Mouse (Mus musculus): ENCODE results near the gene Ttll8.

The Ttll8 gene

GRCm38 (mm10) chr15:88921131-88921991 lies 32.9 kb downstream of the Ttll8 start:
- DNase-seq: peak; percentile 55

GRCm38 (mm10) chr15:88920065-88920464 lies 34.2 kb downstream of the Ttll8 start:
- DNase-seq: no peak

DNA sequence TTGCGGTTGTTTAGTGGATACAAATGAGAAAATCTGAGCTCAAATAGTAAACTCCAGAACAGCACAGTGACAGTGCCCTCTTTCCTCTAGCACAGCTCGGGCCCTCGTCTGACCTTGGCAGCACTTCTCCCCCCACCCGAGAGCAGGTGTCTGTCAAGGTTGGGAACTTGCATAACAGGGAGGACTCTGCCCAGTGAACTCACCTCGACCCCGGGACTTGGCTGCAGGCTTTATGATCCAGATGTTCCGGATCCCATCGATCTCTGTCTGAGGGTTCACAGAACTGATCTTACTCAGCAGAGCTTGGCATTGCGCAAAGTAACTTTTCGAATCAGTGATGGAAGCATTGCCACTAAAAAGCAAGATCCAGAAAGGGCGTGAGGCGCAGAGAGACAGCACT lies 34.9 kb downstream of the Ttll8 start:
- DNase-seq: no peak

DNA sequence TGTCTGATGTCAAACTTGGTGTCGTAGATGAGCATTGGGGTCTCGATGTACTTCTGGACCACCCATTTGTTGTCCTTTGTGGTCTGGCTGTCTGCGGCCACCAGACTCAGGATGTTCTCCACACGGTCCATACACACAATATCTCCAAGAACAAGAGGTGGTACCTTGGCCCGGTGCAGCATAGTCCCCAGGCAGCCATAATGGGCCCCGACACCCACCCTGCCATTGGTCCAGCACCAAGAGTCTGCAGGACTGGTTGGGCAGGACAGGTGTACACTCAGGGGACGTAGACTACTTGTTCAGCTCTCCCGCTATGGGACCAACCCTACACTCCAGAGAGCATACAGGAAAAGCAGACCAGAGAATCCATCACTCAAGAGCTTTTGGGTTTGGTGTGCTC lies 37.1 kb downstream of the Ttll8 start:
- DNase-seq: no peak

- no peak for DNase-seq
Measured at GRCm38 (mm10) chr15:88916366-88916765, 37.9 kb downstream of the Ttll8 start.

- no peak for DNase-seq
Measured at GRCm38 (mm10) chr15:88915046-88915445, 39.2 kb downstream of the Ttll8 start.

DNA sequence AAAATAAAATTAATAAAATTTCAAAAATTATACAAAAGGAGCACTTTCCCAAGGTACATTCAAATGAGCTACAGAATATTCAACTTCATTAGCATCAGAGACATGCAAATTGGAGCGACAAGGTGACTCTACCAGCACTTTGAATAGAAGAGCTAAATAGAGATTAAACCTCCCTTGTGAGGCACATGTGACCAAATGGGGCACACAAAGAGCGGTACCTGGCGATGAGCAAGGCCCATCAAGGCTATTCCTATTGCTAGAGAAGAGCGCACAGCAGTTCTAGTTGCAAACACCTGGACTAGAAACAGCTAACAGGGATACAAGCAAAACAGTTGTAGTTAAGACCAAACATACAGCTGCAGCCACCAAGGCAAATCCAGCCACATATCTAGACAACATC lies 47.9 kb downstream of the Ttll8 start:
- DNase-seq: no peak

GRCm38 (mm10) chr15:88904056-88904811 lies 50.0 kb downstream of the Ttll8 start:
- no peak for DNase-seq

DNA sequence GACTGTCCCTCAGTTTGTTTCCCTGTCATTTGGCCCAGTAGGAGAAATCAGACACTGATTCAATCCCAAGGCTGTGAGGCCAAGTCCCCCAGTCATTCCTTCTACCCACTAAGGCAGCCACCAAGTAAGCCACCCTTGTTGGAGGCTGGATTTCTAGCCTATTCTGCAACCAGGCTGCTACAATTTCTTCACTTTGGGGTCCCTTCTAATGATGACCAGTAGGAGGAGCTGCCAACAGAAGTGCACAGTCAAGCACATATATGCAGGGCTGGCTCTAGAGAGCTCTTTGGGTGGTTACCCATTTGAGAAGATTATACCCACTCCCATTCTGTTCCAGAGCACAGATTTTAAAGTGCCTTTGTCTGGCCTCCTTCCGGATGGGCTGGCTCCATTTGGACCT lies 51.1 kb downstream of the Ttll8 start:
- no peak for DNase-seq

- DNase-seq: no peak
Measured at GRCm38 (mm10) chr15:88902200-88902875, 51.9 kb downstream of the Ttll8 start.

DNA sequence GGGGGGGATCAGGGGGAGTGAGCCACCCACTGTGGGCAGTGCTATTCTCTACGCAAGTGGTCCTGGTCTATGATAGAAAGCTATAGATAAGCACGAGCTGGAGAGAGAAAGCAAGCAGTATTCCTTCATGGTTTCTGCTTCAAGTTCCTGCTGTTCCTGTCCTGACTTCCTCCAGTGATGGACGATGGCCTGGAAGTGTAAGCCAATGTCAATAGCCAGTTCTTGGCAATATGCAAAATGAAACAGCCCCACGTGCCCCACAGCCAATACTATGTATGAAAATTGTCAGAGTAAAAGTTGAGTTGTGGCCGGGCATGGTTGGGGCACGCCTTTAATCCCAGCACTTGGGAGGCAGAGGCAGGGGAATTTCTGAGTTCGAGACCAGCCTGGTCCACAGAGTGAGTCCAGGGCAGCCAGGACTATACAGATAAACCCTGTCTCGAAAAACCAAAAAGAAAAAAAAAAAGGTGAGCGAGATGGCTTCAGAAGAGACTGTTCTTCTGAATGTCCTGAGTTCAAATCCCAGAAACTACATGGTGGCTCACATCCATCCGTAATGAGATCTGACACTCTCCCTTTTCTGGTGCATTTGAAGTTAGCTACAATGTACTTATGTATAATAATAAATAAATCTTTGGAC lies 57.8 kb downstream of the Ttll8 start:
- DNase-seq: no peak

- no peak for DNase-seq
Measured at GRCm38 (mm10) chr15:88895891-88896290, 58.3 kb downstream of the Ttll8 start.

DNA sequence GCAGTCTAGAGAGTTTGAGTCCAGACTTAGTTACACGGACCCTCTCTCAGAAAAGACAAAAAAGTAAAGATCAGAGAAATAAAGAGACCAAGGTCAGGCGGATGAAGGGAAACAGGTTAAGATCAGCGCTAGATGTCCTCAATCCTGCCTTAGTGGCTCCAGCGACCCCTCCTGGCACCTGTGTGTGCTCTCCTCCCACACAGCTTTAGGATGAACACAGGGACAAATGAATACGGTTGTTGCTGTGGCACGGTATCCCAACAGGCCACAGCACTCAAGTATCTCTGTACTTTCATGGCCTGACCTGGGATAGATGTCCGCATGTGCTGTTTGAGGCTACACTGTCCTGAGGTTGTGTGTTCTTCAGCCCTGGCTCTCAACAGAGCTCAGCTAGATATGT lies 59.1 kb downstream of the Ttll8 start:
- DNase-seq: no peak

DNA sequence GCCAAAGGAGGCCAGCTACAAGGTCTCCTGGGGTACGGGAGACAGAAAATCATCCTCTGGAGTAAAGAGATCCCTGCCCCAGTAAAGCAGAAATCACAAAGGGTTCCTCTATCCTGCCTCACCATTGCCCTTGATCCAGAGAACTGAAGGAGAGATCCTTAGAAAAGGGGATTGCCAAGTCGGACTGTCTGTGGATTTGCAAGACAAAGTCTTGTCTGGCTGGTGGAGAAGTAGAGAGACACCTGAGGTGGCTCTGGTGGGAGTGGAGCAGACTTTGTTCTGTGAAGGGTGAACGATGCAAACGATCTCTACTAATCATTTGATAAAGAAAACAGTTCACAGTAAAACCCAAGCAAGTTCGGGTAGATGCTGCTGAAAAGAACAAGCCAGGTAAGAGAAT lies 61.3 kb downstream of the Ttll8 start:
- DNase-seq: no peak

DNA sequence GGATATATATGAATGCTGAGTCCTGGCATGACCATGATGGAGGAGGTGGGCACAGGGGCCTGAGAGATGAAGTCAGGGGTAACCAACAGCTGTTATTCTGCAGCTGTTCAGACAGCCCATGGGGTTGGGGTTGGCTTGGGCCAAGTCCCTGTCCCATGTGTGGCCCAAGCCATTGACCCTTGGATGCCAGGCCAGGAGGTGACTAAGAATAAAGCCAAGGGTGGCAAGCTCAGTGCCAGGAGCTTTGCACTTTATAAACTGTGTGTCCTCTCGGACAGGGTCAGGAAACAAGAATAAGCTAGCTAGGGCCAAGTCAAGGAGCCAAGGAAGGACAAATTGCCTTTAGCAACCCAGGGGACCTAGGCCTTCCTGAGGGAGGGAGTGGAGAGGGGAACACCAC lies 62.0 kb downstream of the Ttll8 start:
- DNase-seq: no peak

DNA sequence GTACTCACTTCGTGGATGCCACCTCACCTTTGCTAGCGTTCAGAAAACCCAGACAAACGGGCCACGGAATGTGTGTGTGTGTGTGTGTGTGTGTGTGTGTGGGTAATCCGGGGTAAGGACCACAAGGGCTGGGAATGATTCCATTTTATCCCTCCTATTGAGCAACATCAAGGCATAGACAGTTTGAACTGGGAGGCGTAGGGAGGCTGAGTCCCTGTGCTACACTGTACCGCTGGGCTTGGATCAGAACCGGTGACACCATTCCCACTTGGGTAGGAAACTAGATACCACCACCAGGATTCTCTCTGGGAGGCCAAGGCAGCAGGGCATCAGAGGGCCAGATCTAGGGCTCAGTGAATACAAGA lies 62.6 kb downstream of the Ttll8 start:
- DNase-seq: no peak

GRCm38 (mm10) chr15:88890751-88891675 lies 63.2 kb downstream of the Ttll8 start:
- peak; percentile 48 for DNase-seq

- DNase-seq: no peak
Measured at GRCm38 (mm10) chr15:88889994-88890393, 64.2 kb downstream of the Ttll8 start.

- DNase-seq: no peak
Measured at GRCm38 (mm10) chr15:88889032-88889431, 65.2 kb downstream of the Ttll8 start.

- DNase-seq: no peak
Measured at GRCm38 (mm10) chr15:88885376-88885775, 68.8 kb downstream of the Ttll8 start.

GRCm38 (mm10) chr15:88883342-88883741 lies 70.9 kb downstream of the Ttll8 start:
- DNase-seq: no peak

DNA sequence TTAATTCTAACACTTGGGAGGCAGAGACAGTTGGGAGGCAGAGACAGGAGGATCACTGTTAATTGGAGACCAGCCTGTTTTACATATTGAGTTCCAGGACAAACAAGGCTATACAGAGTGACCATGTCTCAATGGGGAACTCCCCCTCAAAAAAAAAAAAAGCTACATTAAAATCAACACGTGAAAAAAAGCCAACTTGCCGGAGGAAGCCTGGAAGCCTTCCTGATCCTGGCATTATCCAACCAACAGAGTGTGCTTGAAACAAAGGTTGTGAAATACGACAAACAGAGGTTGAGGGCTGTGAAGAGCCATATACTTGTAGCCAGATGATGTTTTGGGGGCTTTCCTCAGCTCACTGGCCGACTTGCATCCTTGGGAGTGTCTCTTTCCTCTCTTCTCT lies 71.4 kb downstream of the Ttll8 start:
- no peak for DNase-seq

All from thymus, postnatal 25 days (tissue).